Mouse (Mus musculus): Measurements from ENCODE around the gene Slc45a1. TPM values are rescaled to one million over a fixed set of nuclear protein-coding genes. Genes with fewer than 3 reads are reported as not detected.

Slc45a1 gene
- polyA plus RNA-seq, 1 experiment = not detected

DNA sequence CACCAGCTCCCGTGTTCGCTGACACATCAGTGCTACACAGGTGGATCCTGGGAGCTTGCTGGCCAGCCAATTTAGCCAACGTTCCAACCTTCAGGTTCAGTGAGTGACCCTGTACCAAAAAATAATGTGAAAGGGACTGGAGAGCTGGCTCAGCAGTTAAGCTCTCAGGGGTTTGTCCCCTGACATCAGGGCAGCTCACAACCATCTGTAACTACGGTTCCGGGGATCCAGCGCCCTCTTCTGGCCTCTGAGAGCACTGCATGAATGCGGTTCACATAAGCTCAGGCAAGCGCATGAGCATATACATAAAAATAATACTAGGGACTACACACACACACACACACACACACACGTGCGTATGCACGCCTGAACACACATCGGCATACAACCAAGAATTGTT lies 11.2 kb upstream of the Slc45a1 start:
- Histone ChIP-seq H3K4me2 (ENCODE audit: low read depth) (no peak overlapping the region), H3ac (ENCODE audit: control insufficient read depth, insufficient read length) (no peak overlapping the region), H3K79me2 (ENCODE audit: control insufficient read depth, insufficient read depth) (no peaks in the 10 kb centered on the region), H3K4me3 (no peak overlapping the region), H3K27me3 (ENCODE audit: control insufficient read depth, insufficient read depth, insufficient read length) (no peaks in the 10 kb centered on the region), H3K36me3 (ENCODE audit: control insufficient read depth, insufficient read depth) (no peaks in the 10 kb centered on the region)
- TF ChIP-seq POLR2A (IDR thresholded peaks at IDR 0.05; ENCODE audit: insufficient read length, low read depth) = no peak
- no peak for TF ChIP-seq MYOG (IDR thresholded peaks at IDR 0.05; ENCODE audit: control insufficient read depth in 1 of 3, insufficient read depth in 1 of 3, insufficient read length in 2 of 3, low read depth in 2 of 3)
- TF ChIP-seq TCF12 (IDR thresholded peaks at IDR 0.05; ENCODE audit: insufficient read depth, poor library complexity, severe bottlenecking) = no peak
- TF ChIP-seq USF1 (IDR thresholded peaks at IDR 0.05; ENCODE audit: low read depth) = no peak
- TF ChIP-seq REST (IDR thresholded peaks at IDR 0.05; ENCODE audit: insufficient read depth, insufficient read length) = no peak
- TF ChIP-seq POLR2AphosphoS2 (IDR thresholded peaks at IDR 0.05; ENCODE audit: insufficient read length, low read depth) = no peak
- no peak for TF ChIP-seq MYOD1 (IDR thresholded peaks at IDR 0.05; ENCODE audit: control insufficient read depth in 1 of 3, insufficient read length in 2 of 3, low read depth in 2 of 3)
- TF ChIP-seq E2F4 (IDR thresholded peaks at IDR 0.05; ENCODE audit: insufficient read depth) = no peak
- TF ChIP-seq TCF3 (IDR thresholded peaks at IDR 0.05; ENCODE audit: insufficient read length, low read depth) = no peak
- no peak for TF ChIP-seq MAX (IDR thresholded peaks at IDR 0.05; ENCODE audit: low read depth)
- TF ChIP-seq SRF (IDR thresholded peaks at IDR 0.05; ENCODE audit: control insufficient read depth, insufficient read length, low read depth) = no peak
- TF ChIP-seq CEBPB (IDR thresholded peaks at IDR 0.05; ENCODE audit: insufficient read depth, poor library complexity, severe bottlenecking) = no peak

DNA sequence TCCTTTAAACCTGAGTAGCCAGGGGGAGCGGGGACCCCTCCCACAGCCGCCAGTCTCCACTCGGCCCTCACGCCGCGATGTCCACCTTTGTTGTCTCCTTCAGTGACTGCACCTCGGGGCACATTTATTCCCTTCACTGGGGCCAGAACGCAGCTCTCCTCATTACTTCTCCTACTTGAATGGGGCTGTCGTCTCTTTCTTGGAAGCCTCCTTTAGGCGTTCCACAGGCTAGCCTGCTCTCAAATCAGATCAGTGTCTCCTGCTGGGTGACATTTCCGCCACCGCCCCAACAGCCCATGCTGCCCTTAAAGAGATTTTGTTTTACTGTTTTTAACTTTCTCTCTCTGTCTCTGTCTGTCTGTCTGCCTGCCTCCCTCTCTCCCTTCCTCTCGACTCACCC lies 9.9 kb upstream of the Slc45a1 start:
- Histone ChIP-seq H3K4me3 (no peak overlapping the region), H3K4me2 (ENCODE audit: low read depth) (no peak overlapping the region), H3ac (ENCODE audit: control insufficient read depth, insufficient read length) (no peak overlapping the region), H3K79me2 (ENCODE audit: control insufficient read depth, insufficient read depth) (no peaks in the 10 kb centered on the region), H3K36me3 (ENCODE audit: control insufficient read depth, insufficient read depth) (no peaks in the 10 kb centered on the region), H3K27me3 (ENCODE audit: control insufficient read depth, insufficient read depth, insufficient read length) (no peaks in the 10 kb centered on the region)
- TF ChIP-seq MAX (IDR thresholded peaks at IDR 0.05; ENCODE audit: low read depth) = no peak
- TF ChIP-seq CEBPB (IDR thresholded peaks at IDR 0.05; ENCODE audit: insufficient read depth, poor library complexity, severe bottlenecking) = no peak
- no peak for TF ChIP-seq USF1 (IDR thresholded peaks at IDR 0.05; ENCODE audit: low read depth)
- TF ChIP-seq POLR2AphosphoS2 (IDR thresholded peaks at IDR 0.05; ENCODE audit: insufficient read length, low read depth) = no peak
- TF ChIP-seq MYOD1 (IDR thresholded peaks at IDR 0.05; ENCODE audit: control insufficient read depth in 1 of 3, insufficient read length in 2 of 3, low read depth in 2 of 3) = no peak
- no peak for TF ChIP-seq SRF (IDR thresholded peaks at IDR 0.05; ENCODE audit: control insufficient read depth, insufficient read length, low read depth)
- no peak for TF ChIP-seq POLR2A (IDR thresholded peaks at IDR 0.05; ENCODE audit: insufficient read length, low read depth)
- TF ChIP-seq TCF12 (IDR thresholded peaks at IDR 0.05; ENCODE audit: insufficient read depth, poor library complexity, severe bottlenecking) = no peak
- no peak for TF ChIP-seq E2F4 (IDR thresholded peaks at IDR 0.05; ENCODE audit: insufficient read depth)
- no peak for TF ChIP-seq TCF3 (IDR thresholded peaks at IDR 0.05; ENCODE audit: insufficient read length, low read depth)
- no peak for TF ChIP-seq REST (IDR thresholded peaks at IDR 0.05; ENCODE audit: insufficient read depth, insufficient read length)
- TF ChIP-seq MYOG (IDR thresholded peaks at IDR 0.05; ENCODE audit: control insufficient read depth in 1 of 3, insufficient read depth in 1 of 3, insufficient read length in 2 of 3, low read depth in 2 of 3) = no peak

DNA sequence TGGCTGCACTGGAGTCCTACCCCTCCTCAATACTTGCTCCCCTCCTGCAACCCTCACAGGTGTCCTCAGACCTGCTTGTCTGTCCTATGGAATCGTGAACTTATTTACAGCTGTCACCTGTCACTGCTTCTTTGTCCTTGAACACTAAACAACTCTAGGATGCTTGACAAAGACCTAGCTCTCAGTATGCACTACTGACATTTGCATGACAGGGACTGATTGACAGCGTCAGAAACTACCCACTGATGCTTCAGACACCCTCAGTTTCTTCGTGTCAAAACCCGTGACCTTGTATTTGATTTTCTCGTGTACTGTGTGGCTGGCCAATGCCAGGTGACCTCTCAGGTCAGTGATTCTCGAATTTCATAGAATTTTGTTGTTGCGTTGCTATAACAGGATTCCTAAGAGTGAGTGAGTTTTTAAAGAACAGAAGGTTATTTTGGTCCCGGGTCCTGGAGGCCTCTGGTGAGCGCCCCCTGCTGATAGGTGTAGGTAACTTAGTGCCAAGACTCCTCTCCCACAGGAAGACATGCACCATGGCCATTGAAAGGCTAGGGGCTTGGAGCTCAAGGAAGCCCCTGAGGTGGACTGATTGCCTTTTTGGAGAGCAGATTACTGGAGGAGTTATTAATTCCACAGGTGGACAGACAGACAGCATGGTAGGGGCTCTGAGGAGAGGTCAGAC lies 8.1 kb upstream of the Slc45a1 start:
- Histone ChIP-seq H3ac (ENCODE audit: control insufficient read depth, insufficient read length) (no peak overlapping the region), H3K4me3 (no peak overlapping the region), H3K79me2 (ENCODE audit: control insufficient read depth, insufficient read depth) (no peaks in the 10 kb centered on the region), H3K36me3 (ENCODE audit: control insufficient read depth, insufficient read depth) (no peaks in the 10 kb centered on the region), H3K4me2 (ENCODE audit: low read depth) (no peak overlapping the region), H3K27me3 (ENCODE audit: control insufficient read depth, insufficient read depth, insufficient read length) (no peaks in the 10 kb centered on the region)
- TF ChIP-seq TCF12 (IDR thresholded peaks at IDR 0.05; ENCODE audit: insufficient read depth, poor library complexity, severe bottlenecking) = no peak
- no peak for TF ChIP-seq MYOG (IDR thresholded peaks at IDR 0.05; ENCODE audit: control insufficient read depth in 1 of 3, insufficient read depth in 1 of 3, insufficient read length in 2 of 3, low read depth in 2 of 3)
- no peak for TF ChIP-seq MAX (IDR thresholded peaks at IDR 0.05; ENCODE audit: low read depth)
- no peak for TF ChIP-seq TCF3 (IDR thresholded peaks at IDR 0.05; ENCODE audit: insufficient read length, low read depth)
- no peak for TF ChIP-seq MYOD1 (IDR thresholded peaks at IDR 0.05; ENCODE audit: control insufficient read depth in 1 of 3, insufficient read length in 2 of 3, low read depth in 2 of 3)
- TF ChIP-seq POLR2A (IDR thresholded peaks at IDR 0.05; ENCODE audit: insufficient read length, low read depth) = no peak
- TF ChIP-seq CEBPB (IDR thresholded peaks at IDR 0.05; ENCODE audit: insufficient read depth, poor library complexity, severe bottlenecking) = no peak
- TF ChIP-seq E2F4 (IDR thresholded peaks at IDR 0.05; ENCODE audit: insufficient read depth) = no peak
- no peak for TF ChIP-seq REST (IDR thresholded peaks at IDR 0.05; ENCODE audit: insufficient read depth, insufficient read length)
- no peak for TF ChIP-seq POLR2AphosphoS2 (IDR thresholded peaks at IDR 0.05; ENCODE audit: insufficient read length, low read depth)
- no peak for TF ChIP-seq SRF (IDR thresholded peaks at IDR 0.05; ENCODE audit: control insufficient read depth, insufficient read length, low read depth)
- TF ChIP-seq USF1 (IDR thresholded peaks at IDR 0.05; ENCODE audit: low read depth) = no peak

DNA sequence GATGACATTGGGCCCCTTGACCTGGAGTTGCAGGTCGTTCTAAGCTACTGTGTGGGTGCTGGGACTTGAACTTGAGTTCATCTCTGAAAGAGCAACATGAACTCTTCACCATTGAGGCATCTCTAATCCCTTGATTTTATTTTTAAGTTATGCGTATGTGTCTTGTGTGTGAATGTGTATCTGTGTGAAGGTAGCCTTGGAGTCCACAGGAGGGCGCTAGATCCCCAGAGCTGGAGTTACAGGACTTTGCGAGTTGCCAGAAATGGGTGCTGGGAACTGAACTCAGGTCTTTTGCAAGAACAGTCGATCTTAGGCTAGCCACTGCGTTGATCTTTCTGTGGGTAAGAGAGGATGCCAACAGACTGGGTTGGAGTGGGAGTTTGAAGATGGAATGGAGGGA lies 4.5 kb upstream of the Slc45a1 start:
- Histone ChIP-seq H3K4me2 (ENCODE audit: low read depth) (no peak overlapping the region), H3K4me3 (no peak overlapping the region), H3K36me3 (ENCODE audit: control insufficient read depth, insufficient read depth) (no peaks in the 10 kb centered on the region), H3K79me2 (ENCODE audit: control insufficient read depth, insufficient read depth) (no peaks in the 10 kb centered on the region), H3ac (ENCODE audit: control insufficient read depth, insufficient read length) (no peak overlapping the region), H3K27me3 (ENCODE audit: control insufficient read depth, insufficient read depth, insufficient read length) (no peaks in the 10 kb centered on the region)
- TF ChIP-seq POLR2AphosphoS2 (IDR thresholded peaks at IDR 0.05; ENCODE audit: insufficient read length, low read depth) (no peak), REST (IDR thresholded peaks at IDR 0.05; ENCODE audit: insufficient read depth, insufficient read length) (no peak), MYOD1 (IDR thresholded peaks at IDR 0.05; ENCODE audit: control insufficient read depth in 1 of 3, insufficient read length in 2 of 3, low read depth in 2 of 3) (no peak), MYOG (IDR thresholded peaks at IDR 0.05; ENCODE audit: control insufficient read depth in 1 of 3, insufficient read depth in 1 of 3, insufficient read length in 2 of 3, low read depth in 2 of 3) (no peak), TCF12 (IDR thresholded peaks at IDR 0.05; ENCODE audit: insufficient read depth, poor library complexity, severe bottlenecking) (no peak), MAX (IDR thresholded peaks at IDR 0.05; ENCODE audit: low read depth) (no peak), E2F4 (IDR thresholded peaks at IDR 0.05; ENCODE audit: insufficient read depth) (no peak), USF1 (IDR thresholded peaks at IDR 0.05; ENCODE audit: low read depth) (no peak), CEBPB (IDR thresholded peaks at IDR 0.05; ENCODE audit: insufficient read depth, poor library complexity, severe bottlenecking) (no peak), POLR2A (IDR thresholded peaks at IDR 0.05; ENCODE audit: insufficient read length, low read depth) (no peak), SRF (IDR thresholded peaks at IDR 0.05; ENCODE audit: control insufficient read depth, insufficient read length, low read depth) (no peak), TCF3 (IDR thresholded peaks at IDR 0.05; ENCODE audit: insufficient read length, low read depth) (no peak)

Measured in myocyte (in vitro differentiated cells).